Mouse (Mus musculus) stomach, embryonic 14.5 days (tissue): ENCODE results near the gene Lsamp. TPM values are rescaled to one million over a fixed set of nuclear protein-coding genes. Genes with fewer than 3 reads are reported as not detected.

Source experiments
- ATAC-seq: fragments of 200-750 bp; cut with Nextera tagmentation; 2 replicates; pipeline ENCODE4 v1.8.0; 2017; ENCODE audit warnings: low read depth, moderate TSS enrichment; ENCODE audit not compliant: insufficient number of reproducible peaks, insufficient read depth, low FRiP score
- H3K27ac ChIP-seq: fragments of 300-500 bp; sonication (generic); 2 replicates; pipeline ENCODE4 v1.5.1; 2014; ENCODE audit warnings: mild to moderate bottlenecking, low read length, moderate library complexity, mixed read lengths
- H3K27me3 ChIP-seq: fragments of 300-500 bp; sonication (generic); 2 replicates; pipeline ENCODE4 v1.6.1; 2014; ENCODE audit warnings: low read length, control low read depth, mixed read lengths; ENCODE audit not compliant: control insufficient read depth, insufficient read depth
- H3K36me3 ChIP-seq: fragments of 300-500 bp; sonication (generic); 2 replicates; pipeline ENCODE4 v1.6.1; 2014; ENCODE audit warnings: mild to moderate bottlenecking, control low read depth, low read length, moderate library complexity, mixed read lengths; ENCODE audit not compliant: control insufficient read depth, insufficient read depth
- H3K4me1 ChIP-seq: fragments of 300-500 bp; sonication (generic); 2 replicates; pipeline ENCODE4 v1.6.1; 2014; ENCODE audit warnings: low read length, control low read depth, mixed read lengths; ENCODE audit not compliant: control insufficient read depth, insufficient read depth
- H3K4me2 ChIP-seq: fragments of 300-500 bp; sonication (generic); replicated peaks from 2 replicates; pipeline ENCODE4 v1.6.1; 2014; ENCODE audit warnings: low read depth, low read length, control low read depth
- H3K4me3 ChIP-seq: fragments of 300-500 bp; sonication (generic); 2 replicates; pipeline ENCODE4 v1.5.1; 2014; ENCODE audit warnings: low read depth, low read length, control low read depth
- H3K9ac ChIP-seq: fragments of 300-500 bp; sonication (generic); replicated peaks from 2 replicates; pipeline ENCODE4 v1.6.1; 2014; ENCODE audit warnings: low read depth, mild to moderate bottlenecking, control low read depth, low read length, moderate library complexity, mixed read lengths
- H3K9me3 ChIP-seq: fragments of 300-500 bp; sonication (generic); 2 replicates; pipeline ENCODE4 v1.6.1; 2016; ENCODE audit warnings: low read depth, low read length, control low read depth; ENCODE audit not compliant: control insufficient read depth
- WGBS: fragments of 180-500 bp; shearing (Covaris S2); extraction: QIAGEN DNeasy Blood & Tissue Kit; methylation state at CpG from one replicate; pipeline ENCODE4 v1.1.7; 2014; 5-methylcytosine and 5-hydroxymethylcytosine counted together
- polyA plus RNA-seq: library from polyadenylated mRNA; unstranded; fragments of >200 nt; fragmentation: Nextera tagmentation; extraction: Ambion mirVana; gene quantifications from 2 replicates; pipeline ENCODE4 v1.2.1, GENCODE M21; 2014

Lsamp gene
- polyA plus RNA-seq, 1 experiment from 2014 or later = 15.6 TPM

DNA sequence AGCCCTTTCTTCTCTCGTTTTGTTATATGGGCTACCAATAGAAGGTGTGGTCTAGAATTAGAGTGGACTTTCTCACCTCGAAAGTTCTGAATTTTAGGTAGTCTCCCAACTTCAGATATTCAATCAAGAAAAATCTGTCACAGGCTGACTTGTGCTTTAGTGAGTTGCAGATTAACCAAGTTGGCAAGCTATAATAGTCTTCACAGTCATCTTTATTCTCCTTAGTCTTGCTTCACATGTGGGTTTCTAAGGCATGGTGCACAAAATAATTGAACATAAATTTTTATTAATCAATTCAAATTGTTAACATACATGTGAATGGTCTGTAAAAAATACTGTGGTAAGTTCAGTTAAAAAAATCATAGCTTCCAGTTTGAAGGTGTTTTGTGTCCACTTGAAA is 930.0 kb downstream of the Lsamp start:
- ATAC-seq = no peak
- Histone ChIP-seq H3K27me3 (no peaks in the 10 kb centered on the region), H3K36me3 (no peaks in the 10 kb centered on the region), H3K4me1 (no peaks in the 10 kb centered on the region), H3K9me3 (no peaks in the 10 kb centered on the region), H3K9ac (no peak overlapping the region), H3K4me3 (no peak overlapping the region), H3K27ac (no peak overlapping the region), H3K4me2 (no peak overlapping the region)
- WGBS = 76% methylated on average over 2 of the region's 2 CpGs

DNA sequence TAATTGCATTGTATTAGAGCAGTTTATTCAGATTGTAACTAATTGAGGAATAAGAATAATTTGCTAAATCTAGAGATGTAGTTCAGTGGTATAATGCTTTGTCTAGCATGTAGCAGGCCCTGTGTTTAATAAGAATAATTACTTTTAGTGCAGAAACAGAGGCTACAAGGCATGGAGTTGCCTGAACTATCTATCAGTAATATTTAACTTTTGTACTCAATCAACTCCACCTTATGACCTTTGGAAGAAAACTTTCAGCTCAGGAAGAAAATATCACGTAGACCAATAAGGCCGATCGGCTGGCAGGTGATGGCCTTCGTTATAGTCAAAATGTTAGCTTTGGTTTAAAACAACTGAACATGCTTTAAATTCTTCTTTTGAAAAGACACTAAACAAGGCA is 946.4 kb downstream of the Lsamp start:
- no peak overlapping the region for H3K4me2 ChIP-seq
- no peak overlapping the region for H3K9ac ChIP-seq
- H3K27ac ChIP-seq = no peak overlapping the region
- no peaks in the 10 kb centered on the region for H3K9me3 ChIP-seq
- no peaks in the 10 kb centered on the region for H3K27me3 ChIP-seq
- H3K4me3 ChIP-seq = no peak overlapping the region
- H3K36me3 ChIP-seq = no peaks in the 10 kb centered on the region
- 56% methylated on average over 4 of the region's 4 CpGs for WGBS
- no peaks in the 10 kb centered on the region for H3K4me1 ChIP-seq
- no peak for ATAC-seq

DNA sequence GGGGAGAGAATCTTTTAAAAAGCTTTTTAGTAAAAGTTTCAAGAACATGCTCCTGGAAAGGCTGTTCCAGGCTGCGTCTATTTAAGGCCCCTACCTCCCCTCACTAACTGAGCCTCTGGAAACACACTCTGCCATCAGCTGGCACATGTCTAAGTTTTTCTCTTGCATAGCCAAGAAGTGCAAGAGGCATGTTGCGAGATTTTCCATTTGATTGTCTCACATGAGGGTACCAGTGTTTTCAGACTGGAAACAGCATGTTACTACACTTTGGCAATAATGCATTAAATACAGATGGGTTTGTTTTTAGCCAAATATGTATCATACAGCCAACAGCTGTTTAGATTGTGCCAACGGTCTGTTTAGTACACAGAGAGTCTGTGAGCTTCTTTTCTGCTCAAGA is 958.1 kb downstream of the Lsamp start:
- no peak for ATAC-seq
- WGBS = 82% methylated on average over 3 of the region's 3 CpGs

DNA sequence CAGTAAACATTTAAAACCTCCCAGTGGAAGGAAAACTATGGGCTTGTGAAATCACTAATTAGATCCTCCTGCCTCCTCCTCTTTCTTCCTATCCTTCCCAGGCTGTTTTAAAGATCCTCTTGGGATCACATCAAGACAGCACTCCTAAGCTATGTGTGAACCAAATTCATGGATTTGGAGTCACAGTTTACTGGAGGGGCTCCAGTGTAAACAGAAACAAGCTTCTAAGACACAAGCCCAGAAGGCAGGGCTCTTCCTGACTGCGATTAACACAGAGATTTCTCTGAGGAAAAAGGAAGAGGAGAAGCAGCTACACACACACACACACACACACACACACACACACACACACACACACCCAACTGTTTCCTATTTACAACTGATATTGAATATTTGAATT is 961.7 kb downstream of the Lsamp start:
- no peak for ATAC-seq
- no peaks in the 10 kb centered on the region for H3K27me3 ChIP-seq
- 39% methylated on average over 1 of the region's 1 CpGs for WGBS
- H3K4me3 ChIP-seq = no peak overlapping the region
- H3K9ac ChIP-seq = no peak overlapping the region
- no peaks in the 10 kb centered on the region for H3K4me1 ChIP-seq
- H3K27ac ChIP-seq = no peak overlapping the region
- no peaks in the 10 kb centered on the region for H3K9me3 ChIP-seq
- H3K4me2 ChIP-seq = no peak overlapping the region
- H3K36me3 ChIP-seq = no peaks in the 10 kb centered on the region

More for the DNA sequence above, 958.1 kb downstream of the Lsamp start:
- no peaks in the 10 kb centered on the region for H3K36me3 ChIP-seq
- no peak overlapping the region for H3K9ac ChIP-seq
- no peaks in the 10 kb centered on the region for H3K4me1 ChIP-seq
- no peak overlapping the region for H3K27ac ChIP-seq
- H3K9me3 ChIP-seq = no peaks in the 10 kb centered on the region
- H3K4me2 ChIP-seq = no peak overlapping the region
- no peaks in the 10 kb centered on the region for H3K27me3 ChIP-seq
- no peak overlapping the region for H3K4me3 ChIP-seq

DNA sequence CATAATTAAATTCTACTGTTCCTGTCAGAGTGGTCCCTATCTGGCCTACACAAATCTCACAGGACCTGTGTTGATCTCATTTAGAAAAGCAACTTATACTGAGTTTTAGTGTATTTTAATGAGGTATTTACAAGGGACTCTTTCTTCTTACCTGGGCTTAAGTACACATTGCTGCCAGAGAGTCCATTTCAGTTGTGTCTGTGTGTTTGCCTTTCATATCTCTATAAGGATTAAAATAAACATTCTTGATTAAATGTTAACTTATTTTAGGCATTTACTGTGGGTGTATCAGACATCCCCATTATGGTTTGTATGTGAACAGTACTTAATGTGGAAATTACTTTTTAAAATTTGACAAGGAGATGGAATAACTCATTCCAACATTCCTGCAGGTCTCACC is 963.9 kb downstream of the Lsamp start:
- Histone ChIP-seq H3K9me3 (no peaks in the 10 kb centered on the region), H3K4me2 (no peak overlapping the region), H3K9ac (no peak overlapping the region), H3K4me3 (no peak overlapping the region), H3K4me1 (no peaks in the 10 kb centered on the region), H3K27ac (no peak overlapping the region), H3K27me3 (no peaks in the 10 kb centered on the region), H3K36me3 (no peaks in the 10 kb centered on the region)
- ATAC-seq = peak; percentile 75

DNA sequence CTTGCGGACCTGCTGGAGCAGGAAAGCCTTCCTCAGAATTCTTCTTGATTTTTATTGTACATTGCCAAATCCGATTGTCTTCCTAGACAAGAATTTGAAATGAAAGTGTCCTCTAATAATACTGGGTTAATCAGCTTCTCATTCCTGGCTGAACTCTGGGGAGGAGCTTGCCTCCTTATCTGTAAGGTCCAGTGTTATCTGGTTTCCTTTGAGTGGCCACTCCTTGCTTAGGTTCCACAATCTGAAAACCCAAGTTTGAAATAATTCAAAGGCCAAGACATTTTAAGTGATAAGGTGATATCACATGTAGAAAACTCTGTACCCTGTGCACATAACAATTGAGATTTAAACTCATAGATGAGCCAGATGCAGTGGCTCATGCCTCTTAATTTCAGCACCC is 975.0 kb downstream of the Lsamp start:
- H3K36me3 ChIP-seq = no peaks in the 10 kb centered on the region
- H3K4me3 ChIP-seq = no peak overlapping the region
- no peak overlapping the region for H3K9ac ChIP-seq
- no peak overlapping the region for H3K27ac ChIP-seq
- no peaks in the 10 kb centered on the region for H3K9me3 ChIP-seq
- no peak overlapping the region for H3K4me2 ChIP-seq
- no peaks in the 10 kb centered on the region for H3K4me1 ChIP-seq
- no peak for ATAC-seq
- 75% methylated on average over 2 of the region's 2 CpGs for WGBS
- H3K27me3 ChIP-seq = no peaks in the 10 kb centered on the region

DNA sequence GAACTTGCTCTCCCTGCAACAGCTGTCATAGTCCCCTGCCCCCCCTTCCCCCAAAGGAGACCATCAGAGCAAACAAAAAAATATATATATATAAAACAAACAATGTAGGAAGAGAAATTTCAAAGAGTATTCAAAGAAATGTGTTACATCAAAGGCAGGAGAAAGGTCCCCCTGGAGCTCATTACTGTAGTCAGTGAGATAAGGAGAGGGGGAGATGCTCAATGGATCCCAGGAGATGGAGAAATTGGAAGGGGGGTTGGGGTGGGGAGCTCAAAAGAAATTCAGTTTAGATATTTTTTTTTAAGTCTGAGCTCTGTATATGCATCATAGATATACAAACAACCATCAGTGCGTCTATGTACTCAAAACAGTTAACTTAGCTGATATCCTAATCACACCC is 976.4 kb downstream of the Lsamp start:
- H3K9me3 ChIP-seq = no peaks in the 10 kb centered on the region
- H3K36me3 ChIP-seq = no peaks in the 10 kb centered on the region
- H3K4me2 ChIP-seq = no peak overlapping the region
- 69% methylated on average over 1 of the region's 1 CpGs for WGBS
- no peak for ATAC-seq
- H3K4me1 ChIP-seq = no peaks in the 10 kb centered on the region
- H3K27me3 ChIP-seq = no peaks in the 10 kb centered on the region
- no peak overlapping the region for H3K27ac ChIP-seq
- H3K4me3 ChIP-seq = no peak overlapping the region
- no peak overlapping the region for H3K9ac ChIP-seq

DNA sequence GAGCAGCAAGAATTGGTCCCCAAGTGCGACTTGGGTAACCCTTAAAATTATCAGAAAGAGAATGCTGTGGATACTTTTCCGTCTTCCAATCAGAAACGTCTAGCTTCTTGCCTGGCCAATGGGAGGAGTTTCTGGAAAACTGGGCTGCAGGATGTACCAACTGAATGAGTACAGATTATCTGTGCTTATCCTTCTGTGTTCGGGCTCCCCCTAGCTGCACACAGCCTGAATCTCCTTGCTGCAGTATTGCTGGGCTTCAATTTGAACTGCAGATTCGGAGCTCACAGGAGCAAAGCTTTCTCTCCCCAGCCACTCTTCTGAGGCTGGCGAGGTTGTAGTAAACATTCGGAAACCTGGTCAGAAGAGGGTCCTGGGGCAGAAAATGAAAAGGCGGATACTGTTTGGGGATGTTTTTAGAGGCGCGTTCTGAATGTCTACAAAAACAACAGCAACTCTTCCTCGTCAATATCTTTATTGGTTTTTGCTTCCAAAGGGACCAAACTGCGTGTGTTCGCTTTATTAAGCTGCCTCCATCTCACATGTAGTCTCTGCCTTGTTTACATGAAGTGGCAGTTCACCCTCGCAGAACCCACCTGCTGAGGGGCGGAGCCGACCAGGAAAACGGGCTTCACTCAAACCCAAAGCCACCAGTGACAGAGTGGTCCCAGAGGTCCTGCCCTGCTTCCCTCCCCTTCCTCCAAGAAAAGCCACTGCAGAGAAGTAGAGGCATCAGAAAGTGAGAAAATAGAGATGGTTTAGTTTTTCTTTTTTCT is 984.1 kb downstream of the Lsamp start:
- 22% methylated on average over 17 of the region's 17 CpGs for WGBS
- no peaks in the 10 kb centered on the region for H3K4me1 ChIP-seq
- H3K27me3 ChIP-seq = no peaks in the 10 kb centered on the region
- no peaks in the 10 kb centered on the region for H3K9me3 ChIP-seq
- no peak overlapping the region for H3K9ac ChIP-seq
- ATAC-seq = peak; percentile 89
- no peaks in the 10 kb centered on the region for H3K36me3 ChIP-seq
- H3K4me3 ChIP-seq = peak overlapping the region; percentile 16; the same call in 1 of the 2 replicates
- H3K27ac ChIP-seq = no peak overlapping the region
- peak overlapping the region; percentile 46 for H3K4me2 ChIP-seq

DNA sequence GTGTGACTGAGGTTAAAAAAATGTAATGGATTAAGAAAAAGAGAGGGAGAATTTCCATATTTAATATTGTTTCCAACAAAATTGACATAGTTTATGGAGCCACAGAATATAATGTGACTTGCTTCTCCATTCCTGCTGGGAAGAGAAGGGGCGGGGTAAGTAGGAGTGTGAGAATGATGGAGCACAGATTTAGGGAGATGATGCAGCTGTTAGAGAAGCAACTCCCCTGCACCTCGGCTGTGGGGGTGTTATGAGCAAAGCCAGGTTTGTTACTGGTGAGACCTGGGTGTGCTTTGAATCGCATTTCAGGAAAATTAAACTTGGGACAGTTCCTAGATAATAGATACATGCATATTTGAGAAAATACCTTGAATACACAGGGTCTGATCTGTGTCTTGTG is 987.2 kb downstream of the Lsamp start:
- WGBS = 50% methylated on average over 3 of the region's 3 CpGs
- Histone ChIP-seq H3K4me1 (no peaks in the 10 kb centered on the region), H3K27me3 (no peaks in the 10 kb centered on the region), H3K27ac (no peak overlapping the region), H3K4me3 (no peak overlapping the region), H3K36me3 (no peaks in the 10 kb centered on the region), H3K4me2 (no peak overlapping the region), H3K9me3 (no peaks in the 10 kb centered on the region), H3K9ac (no peak overlapping the region)
- no peak for ATAC-seq
